Comparison of ENCODE assay signal across 21 mouse cellular contexts in genomic region chr2:96239246-96239645, GRCm38 (mm10).
DNase-seq lines count a peak whose midpoint lies in the region; ATAC-seq and TF ChIP-seq lines count a peak whose summit lies in the region.
"Had no signal": no experiment of that assay in that cellular context is flagged by ENCODE, and none has a peak within 500 bp of the region (broad histone marks: within the 10 kb centered on the region; RNA-seq: fewer than 3 reads in every experiment).

No protein-coding gene starts in this region.

- H3K4me1 ChIP-seq in lung, embryonic 14.5 days (ENCODE audit: insufficient read depth), result no peaks in the 10 kb centered on the region
- H3K4me1 ChIP-seq in lung, embryonic 16.5 days (replicated peaks; ENCODE audit: control insufficient read depth, insufficient read depth, low read length), result no peaks in the 10 kb centered on the region
- H3K4me1 ChIP-seq: embryonic facial prominence, embryonic 13.5 days; embryonic facial prominence, embryonic 15.5 days; forebrain, embryonic 10.5 days; forebrain, embryonic 12.5 days had no signal

- peak; percentile 78; the same call in 1 of the 2 replicates for ATAC-seq in lung, embryonic 14.5 days (ENCODE audit: insufficient read depth)
- ATAC-seq in lung, embryonic 16.5 days (ENCODE audit: low read depth), result peak; percentile 91
- ATAC-seq: forebrain, embryonic 14.5 days; forebrain, embryonic 16.5 days had no signal

- H3K36me3 ChIP-seq in lung, embryonic 14.5 days (ENCODE audit: insufficient read depth), result no peaks in the 10 kb centered on the region
- H3K36me3 ChIP-seq in lung, embryonic 16.5 days (ENCODE audit: control insufficient read depth, insufficient read depth, low read length), result no peaks in the 10 kb centered on the region
- H3K36me3 ChIP-seq: embryonic facial prominence, embryonic 13.5 days; embryonic facial prominence, embryonic 15.5 days; forebrain, embryonic 10.5 days; forebrain, embryonic 12.5 days had no signal

- no peak overlapping the region for H3K27ac ChIP-seq in lung, embryonic 14.5 days (ENCODE audit: low read depth)
- H3K27ac ChIP-seq in lung, embryonic 16.5 days (ENCODE audit: low read length), result no peak overlapping the region
- H3K27ac ChIP-seq: embryonic facial prominence, embryonic 13.5 days; embryonic facial prominence, embryonic 15.5 days; forebrain, embryonic 10.5 days; forebrain, embryonic 12.5 days had no signal

- H3K4me2 ChIP-seq in lung, embryonic 14.5 days, result no peak overlapping the region
- H3K4me2 ChIP-seq in lung, embryonic 16.5 days (ENCODE audit: low read depth, low read length), result no peak overlapping the region
- H3K4me2 ChIP-seq: embryonic facial prominence, embryonic 13.5 days; embryonic facial prominence, embryonic 15.5 days; forebrain, embryonic 12.5 days had no signal

- H3K9ac ChIP-seq in lung, embryonic 14.5 days, result no peak overlapping the region
- no peak overlapping the region for H3K9ac ChIP-seq in lung, embryonic 16.5 days (ENCODE audit: low read length)
- H3K9ac ChIP-seq: embryonic facial prominence, embryonic 13.5 days; embryonic facial prominence, embryonic 15.5 days; forebrain, embryonic 12.5 days had no signal

- H3K9me3 ChIP-seq in lung, embryonic 14.5 days (ENCODE audit: low read depth, low read length), result no peaks in the 10 kb centered on the region
- no peaks in the 10 kb centered on the region for H3K9me3 ChIP-seq in lung, embryonic 16.5 days (ENCODE audit: control insufficient read depth, low read length)
- H3K9me3 ChIP-seq: embryonic facial prominence, embryonic 13.5 days; embryonic facial prominence, embryonic 15.5 days; forebrain, embryonic 10.5 days; forebrain, embryonic 12.5 days had no signal

- peak; percentile 78 for DNase-seq in lung, embryonic 14.5 days
- no peak for DNase-seq in lung, postnatal 4 days
- DNase-seq in lung, postnatal 25 days (ENCODE audit: low spot score), result no peak
- DNase-seq: adrenal gland, adult 2 months; adrenal gland, postnatal 10 days; adrenal gland, postnatal 25 days; cerebellum, adult 11 months; cerebellum, adult 18-20 months; cerebellum, adult 8-10 months; cerebellum, adult 9-11 months; cerebellum, postnatal 14 days; cerebellum, postnatal 36 days; embryo, embryonic 11 days had no signal

- no peaks in the 10 kb centered on the region for H3K27me3 ChIP-seq in lung, embryonic 14.5 days (ENCODE audit: insufficient read depth, low read length)
- no peaks in the 10 kb centered on the region for H3K27me3 ChIP-seq in lung, embryonic 16.5 days (ENCODE audit: control insufficient read depth, insufficient read depth, low read depth, low read length)
- H3K27me3 ChIP-seq: embryonic facial prominence, embryonic 13.5 days; embryonic facial prominence, embryonic 15.5 days; forebrain, embryonic 12.5 days had no signal

- no peak for TF ChIP-seq CTCF in lung, embryonic 14.5 days (IDR thresholded peaks at IDR 0.05; ENCODE audit: low read depth)

- no peak overlapping the region for H3K4me3 ChIP-seq in lung, embryonic 14.5 days (ENCODE audit: low read depth, low read length)
- H3K4me3 ChIP-seq in lung, embryonic 16.5 days (ENCODE audit: low read length), result no peak overlapping the region
- H3K4me3 ChIP-seq: embryonic facial prominence, embryonic 13.5 days; embryonic facial prominence, embryonic 15.5 days; erythroblast, embryonic 14.5 days; forebrain, embryonic 10.5 days; forebrain, embryonic 12.5 days had no signal
